Mouse (Mus musculus) ovary, postnatal 36 days (tissue): ENCODE data around the gene Pafah1b2.

Experiments
- DNase-seq: peaks from one replicate; pipeline ENCODE4 v3.0.0; 2022; ENCODE audit warnings: low spot score, mixed read lengths

The Pafah1b2 gene

DNA sequence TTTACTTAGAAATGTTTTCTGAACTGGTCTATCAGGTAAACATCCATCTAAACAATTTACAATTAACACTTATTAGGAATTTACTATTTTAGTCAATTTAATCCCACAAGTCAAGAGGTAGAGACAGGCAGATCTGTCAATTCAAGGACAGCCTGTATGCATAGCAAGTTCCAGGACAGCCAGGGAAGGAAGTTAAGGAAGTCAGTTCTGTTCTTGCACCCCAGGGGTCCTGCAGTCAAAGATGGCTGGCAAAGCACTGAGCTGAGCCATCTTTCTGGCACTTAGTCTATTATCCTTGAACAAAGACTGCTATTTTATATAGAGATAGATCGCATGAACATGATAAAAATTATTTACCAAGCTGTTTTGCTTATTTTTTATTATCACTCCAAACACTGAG is 31.9 kb downstream of the Pafah1b2 start:
- DNase-seq: no peak

DNA sequence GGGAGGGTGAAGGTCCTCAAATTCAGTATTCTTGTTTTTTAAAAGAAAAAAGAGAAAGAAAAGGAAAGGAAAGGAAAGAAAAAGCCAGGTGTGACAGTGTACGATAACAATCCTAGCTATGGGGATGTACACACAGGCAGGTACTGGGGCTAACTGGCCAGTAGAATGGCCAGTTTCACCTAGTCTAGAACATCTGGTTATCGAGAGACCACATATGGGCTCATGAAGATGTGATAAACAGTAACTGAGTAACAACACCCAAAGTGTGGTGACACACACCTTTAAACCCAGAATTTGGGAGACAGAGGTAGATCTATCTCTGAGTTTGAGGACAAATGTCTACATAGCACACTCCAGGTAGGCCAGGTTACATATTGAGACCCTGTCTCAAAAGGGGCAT is 32.7 kb downstream of the Pafah1b2 start:
- DNase-seq: no peak

DNA sequence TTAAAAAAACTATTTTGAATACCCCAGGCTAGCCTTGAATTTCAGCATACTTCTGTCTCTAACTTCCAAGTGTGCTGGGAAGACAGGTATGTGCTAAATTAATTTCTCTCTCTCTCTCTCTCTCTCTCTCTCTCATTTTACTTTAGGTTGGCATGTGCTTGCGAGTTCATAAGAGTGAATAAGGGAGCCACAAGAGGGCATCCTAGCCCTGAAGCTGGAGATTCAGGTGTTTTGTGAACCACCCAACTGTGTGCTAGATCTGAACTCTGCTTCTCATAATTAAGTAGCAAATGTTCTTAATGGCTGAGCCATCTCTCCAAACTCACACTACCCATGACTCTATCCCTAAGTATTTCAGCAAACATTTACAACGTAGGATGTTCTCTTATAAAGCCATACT is 35.6 kb downstream of the Pafah1b2 start:
- DNase-seq: no peak

DNA sequence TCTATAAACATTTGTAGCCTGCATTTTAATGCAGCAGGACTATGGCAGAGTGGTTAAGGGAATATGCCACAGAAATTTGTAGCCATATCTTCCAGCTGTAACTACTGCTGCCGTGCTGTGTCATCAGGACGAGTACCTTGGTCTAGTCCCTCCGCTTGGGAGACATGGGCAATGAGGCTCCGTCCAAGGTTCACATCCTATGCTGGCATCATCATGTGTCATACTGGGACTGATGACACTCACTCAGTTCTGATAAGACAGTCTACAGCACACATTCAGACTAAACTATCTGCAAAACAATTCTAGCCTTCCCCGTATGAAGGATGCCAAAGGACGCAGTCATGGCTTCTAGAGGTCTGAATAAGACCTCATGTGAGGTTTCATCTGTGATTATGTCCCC is 48.9 kb downstream of the Pafah1b2 start:
- no peak for DNase-seq

DNA sequence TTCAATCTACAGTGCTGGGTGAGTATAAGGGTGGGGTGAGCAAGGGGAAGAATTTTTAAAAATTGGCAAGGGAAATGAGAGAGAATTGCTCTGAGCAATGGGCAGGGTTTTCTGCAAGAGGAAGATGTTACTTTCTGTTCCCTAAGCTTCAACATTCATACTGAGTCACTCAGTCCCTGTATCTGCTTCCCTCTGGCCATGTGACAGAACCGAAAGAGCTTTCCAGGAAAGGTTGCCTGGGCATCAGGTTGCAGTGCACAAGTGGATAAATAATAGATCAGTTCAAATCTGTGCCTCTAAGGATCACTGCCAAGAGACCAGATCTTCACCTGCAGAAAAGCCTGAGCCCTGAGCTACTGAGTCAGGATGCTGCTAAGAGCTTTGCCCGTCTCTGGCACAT is 50.6 kb downstream of the Pafah1b2 start:
- no peak for DNase-seq

DNA sequence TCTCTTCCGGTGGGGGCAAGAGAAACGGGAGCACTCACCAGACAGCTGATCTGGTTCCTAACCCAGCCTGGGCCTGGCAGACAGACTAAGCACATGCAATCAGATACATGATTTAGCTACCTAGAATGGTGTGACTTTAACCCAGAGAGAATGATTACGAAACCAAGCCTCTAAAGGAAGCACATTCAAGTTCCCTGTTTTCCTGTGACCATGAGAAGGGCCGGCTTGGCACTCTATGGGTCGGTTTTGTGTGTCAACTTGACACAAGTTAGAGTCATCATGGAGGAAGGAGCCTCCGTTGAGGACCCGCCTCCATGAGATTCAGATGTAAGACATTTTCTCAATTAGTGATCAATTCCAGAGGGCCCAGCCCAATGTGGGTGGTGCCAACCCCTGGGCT is 52.8 kb downstream of the Pafah1b2 start:
- DNase-seq: no peak

DNA sequence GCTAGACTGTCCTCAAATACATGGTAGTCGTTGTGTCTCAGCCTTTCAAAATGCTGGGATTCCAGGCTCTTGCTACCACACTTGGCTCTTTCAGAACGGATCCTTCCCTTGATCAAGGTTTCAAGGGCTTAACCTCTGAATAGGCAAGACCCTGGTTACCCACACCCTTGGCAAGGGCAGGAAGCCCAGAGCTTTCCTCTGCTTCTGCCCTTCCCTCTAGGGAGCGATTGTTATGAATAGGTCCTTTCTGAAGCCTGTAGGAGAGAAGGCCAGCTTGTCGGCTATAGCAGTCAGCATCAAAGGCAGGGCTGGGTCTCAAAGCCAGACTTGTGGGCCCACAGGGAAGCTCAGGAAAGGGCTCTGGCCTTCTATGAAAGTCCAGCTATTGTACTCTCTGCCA is 53.6 kb downstream of the Pafah1b2 start:
- DNase-seq: no peak

DNA sequence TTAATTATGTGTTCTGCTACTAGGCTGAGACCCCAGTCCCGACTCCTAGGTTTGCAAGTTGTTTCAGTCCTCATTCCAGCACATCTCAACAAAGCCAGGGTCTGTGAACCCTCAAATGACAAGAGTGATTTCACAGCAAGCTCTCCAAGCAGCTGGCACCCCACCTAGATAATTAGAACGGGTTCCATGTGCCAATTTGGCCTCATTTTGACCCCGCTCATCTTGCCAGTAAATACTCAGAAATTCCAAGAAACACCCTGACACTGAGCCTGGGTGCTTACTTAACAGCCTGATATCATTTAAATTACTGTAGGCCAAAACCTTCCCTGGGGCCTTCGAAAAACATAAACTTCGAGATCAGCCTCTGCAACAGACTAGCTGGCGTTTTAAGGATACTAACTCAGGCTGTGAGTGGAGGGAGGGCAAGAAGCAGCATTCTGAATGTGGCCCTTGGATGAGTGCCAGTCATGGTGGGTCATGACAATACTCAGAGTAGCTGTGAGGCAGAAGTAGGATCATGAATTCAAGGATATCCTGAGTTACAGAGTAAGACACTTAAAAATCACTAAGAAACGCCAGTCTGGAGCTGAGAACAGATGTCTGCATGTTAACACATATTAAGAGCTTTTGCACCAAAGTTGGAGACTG is 54.3 kb downstream of the Pafah1b2 start:
- no peak for DNase-seq

DNA sequence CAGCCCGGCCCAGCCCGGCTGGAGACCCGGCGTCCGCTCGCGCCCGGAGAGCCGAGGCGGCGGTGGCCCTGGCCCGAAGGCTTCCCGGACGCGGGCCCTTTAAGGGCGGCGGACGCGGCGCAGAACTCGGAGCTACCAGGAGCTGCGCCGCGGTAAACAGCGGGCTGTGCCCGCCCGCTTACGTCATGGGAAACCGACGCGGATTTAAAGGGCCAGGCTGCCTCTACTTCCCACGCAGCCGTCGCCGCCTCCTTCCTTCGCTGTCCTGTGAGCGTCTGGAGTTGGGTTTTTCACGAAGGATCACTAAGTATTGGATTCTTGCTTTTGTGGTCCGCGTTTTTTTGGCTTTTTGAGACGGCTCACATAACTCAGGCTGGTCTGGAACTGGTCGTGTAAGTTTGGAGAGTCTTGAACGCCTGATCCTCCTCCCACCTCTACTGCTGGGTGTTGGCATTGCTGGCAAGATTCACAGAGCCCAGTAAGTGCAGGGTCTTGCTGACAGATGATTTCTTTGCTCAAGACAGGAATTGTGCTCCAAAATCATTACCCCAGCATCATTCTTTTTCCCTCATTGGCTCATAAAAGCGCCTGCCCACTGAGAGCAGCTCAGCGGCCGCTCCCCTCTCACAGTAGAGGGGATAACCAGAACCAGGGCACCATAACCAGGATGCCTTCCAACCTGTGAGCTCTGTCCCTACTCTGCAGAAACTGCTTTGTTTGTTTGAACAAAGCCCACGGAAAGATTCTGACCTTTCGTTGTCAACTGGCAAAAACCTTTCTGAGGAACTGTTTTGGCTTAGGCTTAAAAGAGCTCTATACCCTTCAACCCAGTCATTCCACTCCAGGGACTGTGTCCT is 57.2 kb downstream of the Pafah1b2 start, which contains the start of gene Sidt2:
Gene Sidt2 (minus strand): TSS at position 152 of the 857 bp plus-strand sequence.
- peak; percentile 89 for DNase-seq

DNA sequence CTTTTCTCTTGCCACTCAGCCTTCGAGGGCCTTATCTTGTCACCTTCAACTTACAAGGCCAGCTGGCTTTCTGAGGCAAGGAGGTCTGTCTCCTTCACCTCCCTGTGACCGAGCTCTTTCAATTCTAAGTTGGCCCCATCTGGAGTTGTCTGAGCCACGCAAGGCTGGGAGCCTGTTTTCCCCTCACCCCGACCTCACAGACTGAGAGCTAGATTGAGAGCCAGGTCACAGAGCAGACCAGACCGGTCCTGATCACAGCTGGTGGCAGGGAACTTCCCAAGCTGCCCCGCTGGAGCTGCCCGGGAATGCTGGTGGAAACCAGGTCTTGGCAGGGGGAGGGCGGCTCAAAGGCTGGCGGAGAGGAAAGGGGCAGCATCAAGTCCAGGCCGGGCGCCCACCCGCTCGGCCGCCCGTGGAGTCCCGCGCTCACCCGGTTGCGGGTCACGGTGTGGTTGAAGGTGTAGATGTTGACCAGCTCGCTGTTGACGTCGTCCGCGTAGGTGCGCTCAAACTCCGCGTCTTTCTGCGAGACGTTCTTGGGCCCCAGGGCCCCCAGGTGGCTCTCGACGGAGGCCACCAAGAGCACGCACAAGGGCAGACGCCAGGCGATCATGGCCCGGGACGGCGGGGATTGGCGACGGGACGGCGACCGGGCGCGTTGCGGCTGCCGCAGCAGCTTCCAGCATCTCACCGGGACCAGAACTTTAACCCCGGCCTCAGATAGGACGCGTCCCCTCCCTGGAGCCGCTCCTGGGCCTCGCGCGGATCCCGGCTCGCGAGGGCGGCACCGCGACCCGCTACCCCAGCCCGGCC is 58.0 kb downstream of the Pafah1b2 start:
- peak; percentile 59 for DNase-seq

DNA sequence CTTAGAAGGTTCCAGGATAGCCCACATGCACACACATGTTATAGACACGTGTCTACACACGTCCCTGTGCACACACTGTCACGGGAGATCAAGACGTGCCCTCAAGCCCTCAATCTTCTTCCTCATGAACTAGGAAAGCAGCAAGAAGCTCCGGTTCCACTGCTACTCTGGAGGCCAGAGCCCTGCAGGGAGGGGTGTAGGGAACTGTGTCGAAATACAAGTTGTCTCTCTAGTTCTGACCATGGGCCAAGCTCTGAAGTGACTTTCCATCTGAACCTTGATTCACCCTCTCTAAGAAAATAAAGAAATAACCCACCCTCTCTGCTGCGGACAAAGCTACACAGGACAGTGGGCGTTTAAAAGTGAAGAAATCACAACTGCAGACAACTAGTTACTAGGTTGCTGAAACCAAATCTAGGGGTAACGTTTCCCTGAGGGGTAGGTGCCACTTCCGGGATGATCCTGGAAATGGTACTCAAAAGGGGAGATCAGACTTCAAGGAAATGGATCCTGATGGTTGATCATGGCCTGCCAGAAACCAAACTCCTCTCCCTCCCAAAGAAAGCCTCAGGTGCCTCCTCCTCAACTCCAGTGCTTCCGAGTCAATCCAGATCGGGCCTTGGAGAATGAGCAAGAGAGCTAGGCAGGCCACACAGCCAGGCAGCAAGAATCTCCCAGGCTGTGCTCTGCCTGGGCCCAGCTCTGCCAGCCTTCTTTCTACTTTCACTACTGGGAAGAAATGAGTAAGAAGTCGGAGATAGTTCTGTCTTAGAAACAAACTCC is 58.8 kb downstream of the Pafah1b2 start:
- no peak for DNase-seq

DNA sequence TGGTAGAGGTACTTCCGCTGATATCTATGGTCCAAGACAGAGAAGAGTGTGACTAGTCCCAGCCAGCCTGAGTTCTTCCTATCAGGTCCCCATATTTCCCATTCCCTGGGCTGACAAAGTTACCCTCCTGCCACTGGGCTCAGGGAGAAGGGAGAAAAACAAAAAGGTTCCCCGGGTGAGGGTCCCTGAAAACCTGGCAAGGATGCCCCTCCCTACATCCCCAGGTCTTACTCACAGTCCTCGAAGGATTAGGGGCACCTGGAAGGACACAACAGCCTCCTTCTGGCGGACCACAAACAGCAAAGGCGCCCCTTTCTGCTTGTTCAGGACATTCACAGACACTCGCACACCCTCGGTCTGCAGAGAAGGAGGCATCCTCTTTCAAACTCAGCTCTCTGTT is 59.6 kb downstream of the Pafah1b2 start:
- no peak for DNase-seq

DNA sequence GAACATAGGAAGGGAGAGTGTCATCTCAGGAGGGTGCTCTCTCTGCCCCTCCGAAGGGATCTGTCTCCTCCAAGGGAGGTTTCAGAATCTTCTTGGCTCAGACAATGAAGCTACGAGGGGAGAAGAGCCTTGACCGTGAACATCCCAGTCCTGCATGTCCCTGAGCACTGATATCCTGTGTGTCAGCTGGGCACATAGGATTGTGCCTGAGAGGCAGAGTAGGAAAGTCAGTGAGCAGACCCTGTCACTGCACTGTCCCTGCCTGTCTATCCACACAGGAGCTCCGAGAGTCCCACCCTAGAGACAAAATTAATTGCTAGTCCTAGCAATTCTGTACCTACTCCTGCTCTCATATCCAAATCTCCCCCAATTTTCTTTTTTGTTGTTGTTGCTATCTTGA is 60.4 kb downstream of the Pafah1b2 start:
- no peak for DNase-seq

DNA sequence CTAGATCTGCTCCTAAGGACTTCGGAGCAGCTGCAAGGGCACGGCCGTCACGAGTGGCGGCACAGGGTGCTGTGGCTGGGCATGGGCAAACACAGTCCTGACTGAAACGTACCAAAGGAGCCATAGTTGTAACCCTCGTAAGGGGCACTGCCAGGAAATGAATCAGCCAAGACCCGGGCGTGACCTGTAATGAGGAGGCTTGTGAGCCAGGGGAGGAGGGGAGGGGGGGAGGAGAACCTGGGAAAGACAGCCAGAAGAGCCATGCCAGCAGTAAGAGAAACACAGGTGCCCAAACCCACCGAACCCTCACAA is 65.7 kb downstream of the Pafah1b2 start:
- no peak for DNase-seq

DNA sequence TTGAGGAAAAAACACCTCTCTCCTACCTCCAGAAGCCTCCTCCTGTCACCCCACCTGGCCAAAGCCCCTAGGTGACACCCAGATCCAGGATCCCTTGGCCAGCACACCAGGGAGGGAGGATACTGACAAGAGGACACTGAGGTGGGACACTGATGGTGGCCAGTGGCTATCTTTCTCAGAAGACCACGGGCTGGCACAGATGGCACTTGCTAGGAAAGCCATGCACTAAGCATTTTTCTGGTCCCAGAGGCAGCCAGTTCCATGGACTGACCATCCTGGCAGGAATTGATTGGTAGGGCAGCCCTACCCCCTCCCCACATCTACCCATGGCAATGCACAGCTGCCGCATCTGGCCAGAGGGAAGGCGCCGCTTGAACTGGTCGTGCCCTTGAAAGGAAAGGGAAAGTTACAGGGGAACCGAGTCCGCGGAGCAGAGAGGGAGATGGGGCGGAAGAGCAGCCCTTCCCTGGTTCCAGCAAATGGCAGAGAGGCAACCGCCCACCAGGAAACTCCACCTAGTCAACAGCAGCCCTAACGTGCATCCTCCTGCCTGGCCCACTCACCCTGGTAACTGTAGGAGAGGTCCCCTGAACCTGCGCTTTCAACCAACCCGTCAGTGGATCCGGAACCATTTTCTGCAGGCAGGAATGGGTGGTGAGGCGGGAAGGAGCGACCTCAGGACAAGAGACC is 66.2 kb downstream of the Pafah1b2 start:
- no peak for DNase-seq

DNA sequence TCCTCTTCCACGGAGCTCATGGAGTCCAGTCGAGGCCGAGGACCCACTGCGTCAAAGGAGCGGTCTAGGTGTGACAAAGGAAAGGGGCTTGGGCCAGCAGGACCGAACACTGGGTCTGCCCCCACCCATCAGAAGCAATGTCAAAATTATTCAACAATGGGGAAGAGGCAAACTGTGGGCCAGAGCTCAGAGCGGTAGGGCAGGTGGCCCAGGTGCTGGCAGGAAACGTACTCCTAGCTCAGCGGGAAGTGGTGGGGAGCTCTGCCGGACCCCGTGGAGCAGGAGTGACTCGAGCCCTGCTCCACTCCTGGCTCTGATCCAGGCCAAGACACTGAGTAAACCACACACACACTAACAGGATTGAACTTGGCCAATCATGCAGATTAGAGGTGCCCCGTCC is 66.8 kb downstream of the Pafah1b2 start:
- DNase-seq: no peak

DNA sequence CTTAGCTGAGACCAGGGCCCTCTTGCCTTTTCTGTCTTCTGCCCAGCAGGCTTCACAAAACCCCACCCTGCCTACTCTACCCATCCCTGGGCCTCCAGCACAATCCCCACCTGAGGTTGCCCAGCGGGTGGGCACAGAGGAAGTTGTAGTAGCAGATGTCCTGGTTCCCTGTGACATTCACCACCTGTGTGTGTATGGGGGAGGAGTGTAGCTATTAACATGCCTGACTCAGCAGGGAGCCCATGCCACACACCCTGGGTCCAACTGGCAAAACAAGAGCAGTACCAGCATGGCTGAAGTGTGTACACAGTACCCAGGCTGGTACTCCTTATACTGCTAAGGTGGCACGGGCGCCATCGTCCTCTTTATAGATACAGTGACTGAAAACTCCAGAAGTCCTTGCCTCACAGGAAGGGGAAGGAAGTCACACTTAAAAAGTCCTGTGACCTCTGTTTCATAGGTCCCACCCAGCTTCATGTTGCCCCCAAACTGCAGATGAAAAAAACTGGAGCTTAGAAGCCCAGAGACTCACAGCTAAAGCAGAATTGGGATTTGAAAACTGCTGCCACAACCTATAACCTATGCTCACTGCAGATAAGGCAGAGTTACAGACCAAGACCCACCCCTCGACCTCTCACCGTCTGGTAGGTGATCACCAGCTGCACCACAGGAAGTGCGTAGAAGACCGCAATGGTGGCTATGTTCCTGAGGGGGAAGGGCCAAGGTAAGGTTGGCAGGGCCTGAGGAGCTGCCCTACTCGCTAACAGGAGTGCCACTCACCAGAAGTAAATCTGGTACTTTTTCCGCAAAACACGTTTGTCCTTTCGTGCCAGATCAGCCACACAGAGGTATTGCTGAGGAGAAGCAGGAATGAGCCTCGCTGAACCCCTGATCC is 67.7 kb downstream of the Pafah1b2 start:
- no peak for DNase-seq

DNA sequence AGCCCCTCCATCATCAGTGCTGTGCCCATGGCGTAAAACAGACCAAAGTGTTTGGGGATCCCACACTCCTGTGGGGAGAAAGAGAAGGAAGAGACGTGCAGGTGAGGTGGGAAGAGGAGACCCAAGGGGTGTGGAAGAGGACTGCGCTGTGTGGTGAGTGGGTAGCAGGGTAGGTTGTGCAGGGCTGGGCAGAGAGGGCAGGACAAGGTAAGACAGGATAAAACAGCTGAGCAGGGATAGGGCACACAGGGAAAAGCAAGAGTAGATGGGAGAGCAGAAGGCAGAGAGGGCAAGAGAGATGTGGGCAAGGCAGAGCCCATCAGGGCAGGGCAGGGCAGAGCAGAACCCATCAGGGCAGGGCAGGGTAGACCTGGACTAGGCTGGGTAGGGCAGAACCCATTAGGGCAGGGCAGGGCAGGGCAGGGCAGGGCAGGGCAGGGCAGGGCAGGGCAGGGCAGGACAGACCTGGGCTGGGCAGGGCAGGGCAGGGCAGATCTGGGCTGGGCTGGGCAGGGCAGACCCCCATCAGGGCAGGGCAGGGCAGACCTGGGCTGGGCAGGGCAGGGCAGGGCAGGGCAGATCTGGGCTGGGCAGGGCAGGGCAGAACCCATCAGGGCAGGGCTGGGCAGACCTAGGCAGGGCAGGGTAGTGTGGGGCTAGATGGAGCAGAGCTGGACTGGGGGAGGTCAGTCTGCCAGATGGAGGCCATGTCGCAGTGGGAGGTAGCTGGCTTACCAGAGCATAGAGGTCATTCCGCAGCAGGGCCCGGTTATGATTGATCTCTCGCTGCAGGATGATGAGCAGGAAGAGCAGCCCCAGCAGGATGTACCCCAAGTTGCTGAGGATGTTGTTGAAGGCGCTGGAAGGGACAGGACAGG is 68.6 kb downstream of the Pafah1b2 start:
- DNase-seq: no peak

DNA sequence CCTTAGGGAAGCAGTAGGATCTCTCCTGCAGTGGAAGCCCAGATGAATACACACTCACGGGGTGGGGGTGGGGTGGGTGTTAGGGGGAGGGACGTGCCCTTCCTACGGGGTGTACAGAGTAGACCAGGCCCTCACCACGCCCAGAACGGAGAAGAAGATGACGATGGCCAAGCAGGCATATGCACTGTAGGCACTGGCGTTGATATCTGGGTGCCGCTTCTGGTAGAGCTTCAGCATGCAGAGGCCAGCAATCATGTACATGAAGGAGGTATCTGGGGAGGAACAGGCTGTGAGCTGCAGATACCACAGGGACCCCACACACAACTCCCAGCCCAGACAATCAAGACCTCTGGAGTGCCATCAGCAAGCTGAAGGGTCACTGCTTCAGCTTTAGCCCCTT is 69.6 kb downstream of the Pafah1b2 start:
- no peak for DNase-seq
